8 mouse cellular contexts compared by ENCODE assay signal in the genomic region with DNA sequence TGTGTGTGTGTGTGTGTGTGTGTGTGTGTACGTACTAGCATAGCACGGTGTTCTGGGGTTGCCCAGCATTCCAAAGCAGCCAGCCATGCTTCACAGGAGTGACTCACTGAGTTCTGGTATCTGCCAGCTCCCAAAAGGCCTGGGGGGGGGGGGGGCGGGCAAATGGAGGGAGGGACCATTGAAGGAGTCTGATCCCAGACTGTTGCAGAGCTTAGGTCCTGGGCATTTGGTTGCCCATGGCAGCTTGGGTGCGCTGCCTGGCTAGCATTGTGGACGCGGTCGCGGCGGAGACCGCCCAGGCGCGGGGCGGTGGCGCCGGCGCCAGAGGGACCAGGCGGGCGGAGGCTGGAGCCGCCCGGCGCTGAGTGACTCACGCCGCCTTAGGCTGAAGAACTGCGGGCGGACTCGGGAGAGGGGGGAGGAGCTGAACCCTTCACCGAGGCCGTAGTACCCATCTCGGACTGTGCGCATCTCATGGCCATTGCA. TPM values are rescaled to one million over a fixed set of nuclear protein-coding genes. Genes with fewer than 3 reads are reported as not detected.
DNase-seq lines count a peak whose midpoint lies in the region; ATAC-seq lines count a peak whose summit lies in the region.

No protein-coding gene starts in this region.

- 0% methylated on average over 29 of the region's 30 CpGs for WGBS in embryonic facial prominence, embryonic 11.5 days
- WGBS in hindbrain, embryonic 16.5 days: under 1% methylated on average over 29 of the region's 30 CpGs
- WGBS in midbrain, embryonic 11.5 days: under 1% methylated on average over 27 of the region's 30 CpGs

- peak overlapping the region; percentile 66 for H3K4me3 ChIP-seq in embryonic facial prominence, embryonic 11.5 days (ENCODE audit: low read depth, low read length)
- H3K4me3 ChIP-seq in hindbrain, embryonic 16.5 days (ENCODE audit: low read length): no peak overlapping the region
- H3K4me3 ChIP-seq in midbrain, embryonic 11.5 days (ENCODE audit: low read depth, low read length): peak overlapping the region; percentile 1; the same call in 1 of the 2 replicates

- H3K27ac ChIP-seq in embryonic facial prominence, embryonic 11.5 days (replicated peaks; ENCODE audit: low read depth, low read length): peak overlapping the region; percentile 85
- no peak overlapping the region for H3K27ac ChIP-seq in hindbrain, embryonic 16.5 days (ENCODE audit: low read depth, low read length)
- H3K27ac ChIP-seq in midbrain, embryonic 11.5 days (ENCODE audit: low read depth, low read length): no peak overlapping the region

- peaks cover 9% of the 10 kb centered on the region for H3K4me1 ChIP-seq in embryonic facial prominence, embryonic 11.5 days (ENCODE audit: control insufficient read depth, insufficient read depth, low read length)
- peaks cover 16% of the 10 kb centered on the region for H3K4me1 ChIP-seq in hindbrain, embryonic 16.5 days (ENCODE audit: control insufficient read depth, insufficient read depth, low read depth, low read length)
- peaks cover 33% of the 10 kb centered on the region for H3K4me1 ChIP-seq in midbrain, embryonic 11.5 days (ENCODE audit: control insufficient read depth, insufficient read depth, low read length)

- H3K9me3 ChIP-seq in embryonic facial prominence, embryonic 11.5 days (replicated peaks; ENCODE audit: control insufficient read depth, low read length): no peaks in the 10 kb centered on the region
- H3K9me3 ChIP-seq in hindbrain, embryonic 16.5 days (ENCODE audit: control insufficient read depth, low read length): no peaks in the 10 kb centered on the region
- no peaks in the 10 kb centered on the region for H3K9me3 ChIP-seq in midbrain, embryonic 11.5 days (ENCODE audit: control insufficient read depth, low read length)

- no peak for ATAC-seq in embryonic facial prominence, embryonic 11.5 days (replicated peaks; ENCODE audit: insufficient number of reproducible peaks, low FRiP score, low TSS enrichment, low read depth)
- peak; percentile 40 for ATAC-seq in hindbrain, embryonic 16.5 days
- peak; percentile 36 for ATAC-seq in midbrain, embryonic 11.5 days (ENCODE audit: low FRiP score)
- no peak for ATAC-seq in cerebellum, adult (ENCODE audit: insufficient number of reproducible peaks, low FRiP score, low TSS enrichment)

- H3K27me3 ChIP-seq in embryonic facial prominence, embryonic 11.5 days (ENCODE audit: control insufficient read depth, insufficient read depth, low read length): peaks cover 43% of the 10 kb centered on the region
- peaks cover 52% of the 10 kb centered on the region for H3K27me3 ChIP-seq in hindbrain, embryonic 16.5 days (replicated peaks; ENCODE audit: control insufficient read depth, insufficient read depth, low read length)
- peaks cover 93% of the 10 kb centered on the region for H3K27me3 ChIP-seq in midbrain, embryonic 11.5 days (ENCODE audit: control insufficient read depth, insufficient read depth, low read length)

- peak; percentile 33 for DNase-seq in thymus, postnatal 4 days
- DNase-seq in thymus, postnatal 0 days (ENCODE audit: low spot score): no peak
- peak; percentile 64 for DNase-seq in embryonic facial prominence, embryonic 11.5 days (ENCODE audit: low spot score)
- DNase-seq in midbrain, embryonic 11.5 days (ENCODE audit: low spot score, missing footprints): peak; percentile 96
- no peak for DNase-seq in layer of hippocampus, postnatal 14 days (ENCODE audit: low spot score in 2 of 2)
- DNase-seq in layer of hippocampus, postnatal 36 days: no peak

- H3K36me3 ChIP-seq in embryonic facial prominence, embryonic 11.5 days (replicated peaks; ENCODE audit: control insufficient read depth, insufficient read depth, low read depth, low read length): no peaks in the 10 kb centered on the region
- no peaks in the 10 kb centered on the region for H3K36me3 ChIP-seq in hindbrain, embryonic 16.5 days (ENCODE audit: control insufficient read depth, insufficient read depth, low read length)
- H3K36me3 ChIP-seq in midbrain, embryonic 11.5 days (ENCODE audit: control insufficient read depth, insufficient read depth, low read length): no peaks in the 10 kb centered on the region

- H3K9ac ChIP-seq in embryonic facial prominence, embryonic 11.5 days (replicated peaks; ENCODE audit: low read length): peak overlapping the region; percentile 80
- H3K9ac ChIP-seq in hindbrain, embryonic 16.5 days (ENCODE audit: low read depth, low read length): no peak overlapping the region
- no peak overlapping the region for H3K9ac ChIP-seq in midbrain, embryonic 11.5 days (ENCODE audit: low read length)

- peak overlapping the region; percentile 71 for H3K4me2 ChIP-seq in embryonic facial prominence, embryonic 11.5 days (ENCODE audit: low read depth, low read length)
- H3K4me2 ChIP-seq in hindbrain, embryonic 16.5 days (ENCODE audit: low read length): peak overlapping the region; percentile 12; the same call in 1 of the 2 replicates
- 0 out of 2 replicates have a peak overlapping the region, but pooled peaks have one; percentile 7 for H3K4me2 ChIP-seq in midbrain, embryonic 11.5 days

RNA-seq across cellular contexts. Expression of gene Dlx2, which starts 3.7 kb away (rescaled TPM):
- polyA plus RNA-seq in thymus, postnatal 0 days (2015; fragmentation: Nextera tagmentation; extraction: Ambion mirVana): 0.05 TPM in 1 of 2 replicates, not detected in the other
- polyA plus RNA-seq in embryonic facial prominence, embryonic 11.5 days (2014; fragmentation: Nextera tagmentation; extraction: Ambion mirVana): 18.0 and 20.3 TPM in 2 replicates
- polyA plus RNA-seq in hindbrain, embryonic 16.5 days (2015; fragmentation: Nextera tagmentation; extraction: Ambion mirVana): 0.20 and 2.0 TPM in 2 replicates
- 4.7 and 5.8 TPM in 2 replicates for polyA plus RNA-seq in midbrain, embryonic 11.5 days (2014; fragmentation: Nextera tagmentation; extraction: Ambion mirVana)
- total RNA-seq in layer of hippocampus, postnatal 14 days (2021): 1 to 10 TPM; 6.2 to 7.5 TPM
- total RNA-seq in layer of hippocampus, postnatal 36 days (2021): 1 to 10 TPM; 4.9 to 5.3 TPM

RNA-seq across cellular contexts. Expression of gene Dlx1, which starts 14.9 kb away (rescaled TPM):
- polyA plus RNA-seq in thymus, postnatal 0 days (2015; fragmentation: Nextera tagmentation; extraction: Ambion mirVana): 0.12 and 0.44 TPM in 2 replicates
- 53.9 and 76.2 TPM in 2 replicates for polyA plus RNA-seq in embryonic facial prominence, embryonic 11.5 days (2014; fragmentation: Nextera tagmentation; extraction: Ambion mirVana)
- polyA plus RNA-seq in hindbrain, embryonic 16.5 days (2015; fragmentation: Nextera tagmentation; extraction: Ambion mirVana): 0.09 and 9.5 TPM in 2 replicates
- polyA plus RNA-seq in midbrain, embryonic 11.5 days (2014; fragmentation: Nextera tagmentation; extraction: Ambion mirVana): 13.6 and 17.3 TPM in 2 replicates
- total RNA-seq in layer of hippocampus, postnatal 14 days (2021): 10 to 100 TPM; 18.4 to 24.4 TPM
- 10 to 100 TPM; 15.0 to 16.2 TPM for total RNA-seq in layer of hippocampus, postnatal 36 days (2021)

Comparison
In these comparisons a context has a peak if more than half of its experiments do, and no peak if none do; other contexts are left out.
1. DNase-seq: peak in thymus, postnatal 4 days (single experiment), embryonic facial prominence, embryonic 11.5 days (single experiment) and midbrain, embryonic 11.5 days (single experiment); none in thymus, postnatal 0 days (single experiment), layer of hippocampus, postnatal 14 days (0 of 2) and layer of hippocampus, postnatal 36 days (0 of 2).
2. ATAC-seq: peak in hindbrain, embryonic 16.5 days (single experiment) and midbrain, embryonic 11.5 days (single experiment); none in embryonic facial prominence, embryonic 11.5 days (single experiment) and cerebellum, adult (single experiment).
3. H3K4me2 ChIP-seq: peak in every context shown above with its lines; median percentile 71 in embryonic facial prominence, embryonic 11.5 days; 12 in hindbrain, embryonic 16.5 days; 7 in midbrain, embryonic 11.5 days.